Mouse (Mus musculus): ENCODE results near the gene Irf2bp1. TPM values are rescaled to one million over a fixed set of nuclear protein-coding genes. Genes with fewer than 3 reads are reported as not detected.

Irf2bp1 gene
- total RNA-seq (2021): 10 to 100 TPM; 20.4 to 24.0 TPM
- long read RNA-seq, experiment 1, transcript Irf2bp1-201 (1 exons, 2,734 nt): major isoform, 101 of 103 reads
- long read RNA-seq, experiment 1, partial matches to known transcripts: 0 of 103 reads
- long read RNA-seq, experiment 1, other reads (novel, unspliced or antisense): 2 of 103 reads
- long read RNA-seq, experiment 2, transcript Irf2bp1-201 (1 exons, 2,734 nt): major isoform, 80 of 80 reads
- long read RNA-seq, experiment 2, partial matches to known transcripts: 0 of 80 reads
- long read RNA-seq, experiment 2, other reads (novel, unspliced or antisense): 0 of 80 reads

- DNase-seq: peak; percentile 90
These were observed at the start of gene Irf2bp1 for GRCm38 (mm10) chr7:19003902-19004630. Gene Irf2bp1 (plus strand): TSS chr7:19004044.

GRCm38 (mm10) chr7:18957569-18958383 lies 46.1 kb upstream of the Irf2bp1 start:
- peak; percentile 60 for DNase-seq

GRCm38 (mm10) chr7:18958384-18958766 lies 45.5 kb upstream of the Irf2bp1 start:
- no peak for DNase-seq

GRCm38 (mm10) chr7:18959446-18959845 lies 44.4 kb upstream of the Irf2bp1 start:
- no peak for DNase-seq

- DNase-seq: no peak
These were observed 41.6 kb upstream of the Irf2bp1 start for GRCm38 (mm10) chr7:18962171-18962792.

GRCm38 (mm10) chr7:18962795-18963194 lies 41.0 kb upstream of the Irf2bp1 start:
- no peak for DNase-seq

GRCm38 (mm10) chr7:18963294-18963843 lies 40.5 kb upstream of the Irf2bp1 start:
- no peak for DNase-seq

GRCm38 (mm10) chr7:18965312-18965711 lies 38.5 kb upstream of the Irf2bp1 start:
- DNase-seq: no peak

GRCm38 (mm10) chr7:18967603-18968002 lies 36.2 kb upstream of the Irf2bp1 start:
- no peak for DNase-seq

- DNase-seq: no peak
These were observed 32.9 kb upstream of the Irf2bp1 start for GRCm38 (mm10) chr7:18970956-18971355.

- no peak for DNase-seq
These were observed 25.5 kb upstream of the Irf2bp1 start for GRCm38 (mm10) chr7:18978381-18978780.

GRCm38 (mm10) chr7:18986503-18986902 lies 17.3 kb upstream of the Irf2bp1 start:
- no peak for DNase-seq

- DNase-seq: no peak
These were observed 16.7 kb upstream of the Irf2bp1 start, which contains the start of gene Nanos2 for GRCm38 (mm10) chr7:18987100-18987499. Gene Nanos2 (plus strand): TSS chr7:18987400.

GRCm38 (mm10) chr7:18987747-18988146 lies 16.1 kb upstream of the Irf2bp1 start:
- no peak for DNase-seq

- no peak for DNase-seq
These were observed 15.1 kb upstream of the Irf2bp1 start for GRCm38 (mm10) chr7:18988780-18989179.

- no peak for DNase-seq
These were observed 13.8 kb upstream of the Irf2bp1 start for GRCm38 (mm10) chr7:18989995-18990394.

GRCm38 (mm10) chr7:18990601-18991295 lies 13.1 kb upstream of the Irf2bp1 start, which contains the start of gene Mypop:
Gene Mypop (plus strand): TSS chr7:18991245.
- peak; percentile 98 for DNase-seq

GRCm38 (mm10) chr7:18991660-18992293 lies 12.1 kb upstream of the Irf2bp1 start:
- no peak for DNase-seq

- DNase-seq: peak; percentile 40
These were observed 11.6 kb upstream of the Irf2bp1 start for GRCm38 (mm10) chr7:18992294-18992675.

- DNase-seq: no peak
These were observed 10.8 kb upstream of the Irf2bp1 start for GRCm38 (mm10) chr7:18993036-18993435.

GRCm38 (mm10) chr7:18998835-18999234 lies 5.0 kb upstream of the Irf2bp1 start:
- DNase-seq: no peak

Measured in gastrocnemius, postnatal 10 days (tissue).